Mouse (Mus musculus): ENCODE measurements around the gene St7l.
"Not testable (repeated sequence)": the region's sequence is repeated elsewhere in the genome, so short reads cannot be mapped to it uniquely, and the experiment has no call there.

St7l gene

DNA sequence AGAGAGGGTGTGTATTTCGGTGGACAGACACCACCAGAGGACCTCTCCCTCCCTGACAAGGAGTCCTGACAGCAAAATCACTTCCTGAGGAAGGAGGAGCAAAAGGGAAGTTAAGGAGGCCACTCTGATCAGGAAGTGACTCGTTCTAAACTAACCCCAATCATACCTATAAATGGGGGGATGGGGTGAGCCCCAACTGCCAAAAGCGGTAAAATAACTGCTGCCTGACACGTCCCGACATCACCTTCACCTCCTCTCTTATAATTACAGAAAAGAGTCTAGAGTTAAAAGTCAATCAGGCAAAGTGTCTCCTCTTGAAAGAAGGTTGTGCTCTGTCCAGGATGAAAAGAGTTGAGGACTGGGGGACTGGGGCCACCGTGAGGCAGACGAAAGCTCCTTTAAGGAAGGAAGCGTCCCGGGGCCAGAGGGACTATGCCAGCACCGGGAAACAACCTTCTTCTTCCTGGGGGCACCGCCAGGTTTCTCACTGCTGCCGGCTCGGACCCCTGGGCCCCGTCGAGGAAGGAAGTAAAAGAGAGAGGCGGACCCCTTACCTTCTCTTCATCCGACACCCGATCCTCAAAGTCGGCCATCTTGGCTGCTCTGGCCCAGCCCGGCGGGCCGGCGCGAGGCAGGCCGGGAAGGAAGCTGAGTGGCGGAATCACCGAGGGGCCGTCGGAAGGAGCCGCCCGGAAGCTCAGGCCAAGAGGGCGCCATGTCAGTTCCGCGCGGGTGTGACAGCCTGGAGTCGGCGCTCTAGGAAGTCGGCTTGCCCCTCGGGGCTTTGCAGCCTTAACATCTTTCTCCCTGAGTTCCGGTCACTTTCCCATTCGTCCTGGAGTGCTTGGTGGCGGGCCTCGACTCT lies at the start of gene St7l, which contains the start of gene Capza1:
Gene St7l (plus strand): TSS at position 220 of the 865 bp plus-strand sequence.
Gene Capza1 (minus strand): TSS at position 720 of the 865 bp plus-strand sequence.
- DNase-seq, result peak; percentile 90 to 92

DNA sequence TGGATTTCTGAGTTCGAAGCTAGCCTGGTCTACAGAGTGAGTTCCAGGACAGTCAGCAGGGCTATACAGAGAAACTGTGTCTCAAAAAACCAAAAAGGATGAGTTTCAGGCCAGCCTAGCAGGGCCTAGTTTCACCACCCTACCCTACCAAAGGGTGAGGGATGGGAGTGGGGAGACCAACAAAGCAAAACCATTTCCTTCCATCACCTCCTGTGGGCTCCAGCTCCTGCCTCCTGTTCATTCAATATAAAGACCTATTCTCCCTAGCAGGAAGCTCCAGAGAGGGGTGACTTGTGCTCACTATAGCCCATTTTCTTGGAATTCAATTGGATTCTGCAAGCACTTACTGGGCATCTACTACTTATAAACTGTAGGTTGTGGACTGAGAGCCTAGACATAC lies 49.1 kb upstream of the St7l start:
- no peak for DNase-seq

DNA sequence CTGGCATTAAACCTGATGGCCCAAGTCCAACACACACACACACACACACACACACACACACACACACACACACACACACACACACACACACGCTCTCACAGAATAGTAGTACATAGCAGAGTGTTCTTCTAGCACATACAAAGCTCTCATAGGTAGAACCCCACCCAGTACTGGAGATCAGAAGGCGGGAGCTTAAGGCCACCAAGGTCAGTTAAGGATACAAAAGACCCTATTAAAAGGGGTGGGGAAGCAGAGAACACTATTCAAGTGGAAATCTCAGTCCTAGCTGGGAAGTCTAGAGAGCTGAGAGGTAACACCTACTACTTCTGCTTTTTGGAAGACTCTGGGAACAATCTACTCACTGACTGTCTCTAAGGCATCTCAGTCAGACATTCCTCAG lies 48.5 kb upstream of the St7l start:
- DNase-seq, result no peak

- DNase-seq, result peak in 1 of 2 experiments; percentile 14
Measured at GRCm38 (mm10) chr3:104816130-104816529, 47.7 kb upstream of the St7l start.

DNA sequence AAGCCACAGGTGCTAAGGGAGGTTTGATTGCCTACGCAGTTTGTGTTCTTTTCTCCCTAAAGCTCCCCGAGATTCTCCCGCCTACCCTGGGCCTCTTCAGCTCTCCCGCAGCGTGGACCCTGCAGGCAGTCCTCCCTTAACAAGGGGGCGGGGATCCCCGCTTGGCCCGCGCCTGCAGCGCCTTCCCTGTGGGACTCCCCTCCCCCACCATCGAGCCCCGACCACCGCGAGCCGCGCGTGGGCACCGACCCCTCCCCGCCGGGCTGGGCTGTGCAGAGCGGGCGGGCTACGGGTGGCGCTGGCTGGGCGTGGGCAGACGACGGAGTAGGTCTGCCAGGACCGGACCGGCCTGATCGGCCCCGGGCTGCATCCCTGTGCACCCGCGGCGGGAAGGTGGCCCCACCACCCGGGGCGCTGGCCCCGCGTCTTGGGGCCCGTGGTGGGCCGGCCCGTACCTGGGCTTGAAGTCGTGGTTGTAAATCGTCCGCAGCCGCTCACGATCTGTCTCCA lies 46.3 kb upstream of the St7l start:
- peak; percentile 38 to 48 for DNase-seq

GRCm38 (mm10) chr3:104817991-104818748 lies 45.6 kb upstream of the St7l start, which contains the start of gene Mov10:
Mov10 (minus strand) TSS chr3:104818563.
- DNase-seq, result peak; percentile 42 to 50

GRCm38 (mm10) chr3:104818749-104819134 lies 45.1 kb upstream of the St7l start:
- DNase-seq, result no peak

DNA sequence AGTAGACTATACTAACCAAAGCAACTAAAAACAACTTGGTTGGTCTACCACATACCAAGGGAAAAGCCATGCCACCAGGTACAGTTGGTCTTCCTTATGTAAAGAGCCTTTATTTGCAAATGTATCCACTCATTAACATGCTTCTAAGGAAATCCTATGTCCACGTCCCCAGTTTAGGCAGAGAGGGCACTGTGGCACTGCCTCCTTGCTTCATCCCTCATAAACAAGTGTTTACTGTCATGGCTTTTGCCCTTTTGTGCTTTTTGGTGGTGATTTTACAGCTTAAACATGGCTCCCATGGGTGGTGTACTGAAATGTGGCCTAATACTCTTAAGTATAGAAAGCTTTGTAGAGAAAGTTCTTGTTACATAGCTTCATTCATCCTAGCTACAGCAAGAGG lies 43.4 kb upstream of the St7l start:
- DNase-seq, result no peak

DNA sequence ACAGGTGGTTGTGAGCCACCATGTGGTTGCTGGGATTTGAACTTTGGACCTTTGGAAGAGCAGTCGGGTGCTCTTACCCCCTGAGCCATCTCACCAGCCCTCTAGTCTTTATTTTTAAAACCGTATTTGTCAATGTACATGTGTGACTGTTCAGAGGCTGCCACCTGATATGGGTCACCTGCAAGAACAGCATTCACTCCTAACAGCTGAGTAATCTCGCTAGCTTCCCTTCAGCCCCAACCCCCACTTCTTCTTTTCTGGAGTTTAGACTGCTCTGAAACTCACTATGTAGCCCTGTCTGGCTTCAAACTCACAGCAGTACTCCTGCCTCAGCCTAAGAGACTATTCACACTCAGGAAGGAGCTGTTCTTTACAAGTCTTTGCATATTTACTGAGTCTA lies 41.4 kb upstream of the St7l start:
- DNase-seq, result no peak

GRCm38 (mm10) chr3:104835797-104836196 lies 28.0 kb upstream of the St7l start:
- no peak for DNase-seq

GRCm38 (mm10) chr3:104841049-104841448 lies 22.8 kb upstream of the St7l start:
- no peak for DNase-seq

DNA sequence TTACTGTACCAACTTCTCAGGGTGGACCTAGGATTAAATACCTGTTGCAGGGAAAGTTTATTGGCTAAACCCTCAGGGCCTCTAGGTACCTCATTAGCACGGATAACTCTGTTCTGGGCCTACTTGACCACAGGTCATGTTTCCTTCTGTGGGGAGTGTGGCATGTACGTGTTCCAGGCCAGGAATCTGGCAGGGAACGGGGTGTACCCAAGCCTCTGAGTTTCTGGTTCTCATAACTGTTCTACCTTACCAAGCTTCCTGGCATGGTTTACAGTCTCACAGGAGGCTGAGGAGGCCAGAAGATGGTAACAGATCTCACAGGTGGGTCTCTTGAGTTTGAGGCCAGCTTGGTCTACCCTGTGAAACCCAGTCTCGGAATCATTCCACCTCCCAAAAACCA lies 17.2 kb upstream of the St7l start:
- DNase-seq, result no peak

DNA sequence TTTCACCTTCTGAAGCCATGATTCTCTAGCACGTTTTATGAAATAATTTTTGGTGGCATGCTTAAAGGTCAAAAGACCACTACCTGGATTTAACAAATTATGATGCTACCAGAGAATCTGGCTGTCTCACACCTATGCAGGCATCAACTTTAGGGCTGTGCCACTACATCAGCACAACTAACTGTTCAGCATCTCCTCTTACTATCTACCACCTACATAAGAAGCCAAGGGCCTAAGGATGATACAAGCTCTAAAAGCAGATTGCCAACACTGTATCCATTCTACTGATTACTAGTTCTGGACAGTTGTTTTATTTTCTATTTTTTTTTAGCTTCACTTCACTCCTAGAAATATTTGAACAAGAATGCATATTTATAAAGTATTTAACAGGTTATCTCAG lies 9.3 kb upstream of the St7l start:
- DNase-seq, result no peak

DNA sequence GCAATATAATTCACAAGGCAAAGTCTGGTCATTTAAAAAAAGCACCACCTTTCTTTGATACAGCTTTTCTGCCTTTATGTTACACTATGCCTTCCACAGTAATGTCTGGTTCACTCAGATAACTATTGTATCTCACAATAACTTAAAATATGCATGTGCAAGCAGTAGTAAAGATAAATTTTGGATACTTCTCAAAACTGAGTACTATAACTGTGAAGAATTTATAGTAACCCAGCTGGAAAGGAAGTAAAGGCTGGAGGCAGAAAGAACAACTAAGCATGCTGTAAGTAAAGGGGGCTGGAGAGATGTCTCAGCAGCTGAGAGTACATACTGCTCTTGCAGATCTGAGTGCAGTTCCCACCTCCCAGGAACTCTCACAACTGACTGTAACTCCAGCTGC lies 8.9 kb upstream of the St7l start:
- DNase-seq, result no peak

- DNase-seq, result no peak
Measured at GRCm38 (mm10) chr3:104856106-104856505, 7.7 kb upstream of the St7l start.

- no peak for DNase-seq
Measured at GRCm38 (mm10) chr3:104858560-104858959, 5.2 kb upstream of the St7l start.

DNA sequence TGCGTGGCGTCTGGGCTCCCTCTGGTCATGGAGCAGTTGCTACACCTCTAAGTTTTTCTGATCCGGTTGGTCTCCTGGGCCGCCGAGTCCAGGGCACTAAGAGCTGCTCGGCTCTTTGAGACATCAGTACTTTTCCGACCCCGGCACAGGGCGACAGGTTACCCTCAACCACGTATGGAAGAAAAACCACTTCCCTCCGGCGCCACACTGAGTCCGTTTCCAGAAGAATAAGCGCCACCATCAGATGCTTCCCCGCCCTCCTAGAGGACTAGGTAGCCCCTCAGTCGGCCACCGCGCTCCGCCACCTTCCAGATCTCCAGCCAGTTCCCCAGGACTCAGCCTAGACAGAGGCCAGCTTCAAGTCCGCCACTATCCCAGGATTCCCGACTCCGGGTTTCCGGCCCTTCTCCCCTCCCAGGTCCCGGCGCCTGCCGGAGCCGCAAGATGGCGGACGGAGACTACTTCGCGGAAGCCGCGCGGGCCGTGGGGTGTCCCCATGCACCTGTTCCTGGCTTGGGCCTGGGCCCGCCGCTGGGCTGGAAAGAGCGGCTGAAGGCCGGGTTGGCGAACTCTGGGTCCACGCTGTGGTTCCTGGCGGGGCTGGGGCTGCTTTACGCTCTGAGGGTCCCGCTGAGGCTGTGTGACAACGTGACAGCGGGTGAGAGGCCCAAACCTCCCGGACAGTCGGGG lies 991 bp downstream of the St7l start:
- DNase-seq, result peak; percentile 91 to 92

- DNase-seq, result no peak
Measured at GRCm38 (mm10) chr3:104865341-104865788, 1.6 kb downstream of the St7l start.

GRCm38 (mm10) chr3:104866674-104867073 lies 2.9 kb downstream of the St7l start:
- not testable (repeated sequence) for DNase-seq

DNA sequence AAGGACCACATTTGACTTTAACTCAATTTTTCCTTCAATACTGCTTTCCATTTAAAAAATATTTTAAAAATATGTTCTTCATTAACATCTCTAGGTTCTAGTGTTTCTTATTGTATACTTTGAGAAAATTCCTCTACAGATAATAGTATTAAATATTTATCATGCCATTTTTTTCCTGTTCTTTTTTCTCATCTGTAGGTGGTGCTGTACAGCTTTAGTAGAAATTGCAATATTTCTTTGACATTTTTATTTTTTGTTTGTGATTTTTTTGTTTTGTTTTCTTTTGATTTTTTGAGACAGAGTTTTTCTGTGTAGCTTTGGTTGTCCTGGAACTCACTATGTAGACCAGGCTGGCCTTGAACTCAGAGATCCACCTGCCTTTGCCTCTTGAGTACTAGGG lies 5.8 kb downstream of the St7l start:
- no peak for DNase-seq

DNA sequence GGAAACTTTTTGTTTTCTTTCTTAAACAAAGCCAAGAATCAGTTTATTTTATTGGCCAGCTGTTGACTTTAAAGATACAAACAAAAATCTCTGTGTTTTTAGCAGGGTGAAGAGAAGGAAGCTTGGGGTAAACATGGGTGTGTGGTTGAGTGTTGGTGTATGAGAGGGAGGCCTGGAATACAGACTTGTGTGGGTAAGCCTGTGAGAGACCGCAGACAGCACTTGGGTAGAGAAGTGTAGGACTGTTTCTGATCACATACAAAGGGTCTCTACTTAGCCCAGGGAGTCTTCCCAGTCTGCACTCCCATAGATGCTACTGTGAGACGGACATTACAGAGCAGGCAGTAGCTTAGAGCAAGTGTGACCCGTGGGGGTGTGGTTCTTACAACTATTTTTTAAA lies 24.8 kb downstream of the St7l start:
- DNase-seq, result no peak

GRCm38 (mm10) chr3:104896141-104896540 lies 32.3 kb downstream of the St7l start:
- no peak for DNase-seq

- DNase-seq, result no peak
Measured at GRCm38 (mm10) chr3:104901154-104901553, 37.3 kb downstream of the St7l start.
